17 mouse cellular contexts compared by ENCODE assay signal in genomic region chr14:10481370-10481769, GRCm38 (mm10).
A peak's percentile ranks its signal among the peaks of the same experiment; 100 is the strongest.
DNase-seq lines count a peak whose midpoint lies in the region; TF ChIP-seq lines count a peak whose summit lies in the region.
"Had no signal": no experiment of that assay in that cellular context is flagged by ENCODE, and none has a peak within 500 bp of the region (broad histone marks: within the 10 kb centered on the region; RNA-seq: fewer than 3 reads in every experiment).

No protein-coding gene starts in this region.

- H3K4me1 ChIP-seq in small intestine, adult 2 months (ENCODE audit: control insufficient read depth, insufficient read depth, insufficient read length, low read length) = peaks cover 8% of the 10 kb centered on the region; the same call in 1 of the 2 replicates
- H3K4me1 ChIP-seq: forebrain, embryonic 10.5 days; forebrain, embryonic 13.5 days; hindbrain, embryonic 10.5 days; hindbrain, embryonic 13.5 days had no signal

- intact Hi-C loops in gastrocnemius, postnatal 36 days (cut with DNase I) = no loop called here
- intact Hi-C loops in heart, postnatal 36 days (cut with DNase I) = no loop called here

- no peaks in the 10 kb centered on the region for H3K27me3 ChIP-seq in small intestine, adult 2 months (ENCODE audit: control insufficient read depth, insufficient read depth, low read length)
- H3K27me3 ChIP-seq: forebrain, embryonic 13.5 days; hindbrain, embryonic 13.5 days had no signal

- 66% methylated on average over 2 of the region's 2 CpGs for WGBS in small intestine, adult 2 months

- H3K27ac ChIP-seq in small intestine, adult 2 months (ENCODE audit: insufficient read depth, low read depth, low read length) = peak overlapping the region; percentile 71
- H3K27ac ChIP-seq: forebrain, embryonic 10.5 days; forebrain, embryonic 13.5 days; hindbrain, embryonic 10.5 days; hindbrain, embryonic 13.5 days had no signal

- H3K36me3 ChIP-seq in small intestine, adult 2 months (ENCODE audit: control insufficient read depth, insufficient read depth, low read length) = no peaks in the 10 kb centered on the region
- H3K36me3 ChIP-seq: forebrain, embryonic 10.5 days; hindbrain, embryonic 10.5 days; hindbrain, embryonic 13.5 days had no signal

- peak; percentile 23 for DNase-seq in gastrocnemius, adult 18-20 months (ENCODE audit: low spot score)
- DNase-seq in gastrocnemius, postnatal 36 days = no peak
- peak; percentile 53 for DNase-seq in heart, adult 11 months
- DNase-seq in heart, postnatal 36 days = no peak
- DNase-seq in right cerebral cortex, adult 18-20 months = no peak
- DNase-seq: adrenal gland, adult 8-10 months; adrenal gland, postnatal 25 days; cerebellum, adult 18-20 months; cerebellum, adult 9-10 months; cerebellum, postnatal 14 days; gastrocnemius, postnatal 10 days; kidney, adult 11 months had no signal

- TF ChIP-seq CTCF in small intestine, adult 2 months (IDR thresholded peaks at IDR 0.05; ENCODE audit: extremely low read depth, insufficient read length, insufficient replicate concordance, low read depth, low read length) = no peak

- no peak overlapping the region for H3K4me3 ChIP-seq in small intestine, adult 2 months (ENCODE audit: low read depth, low read length)
- H3K4me3 ChIP-seq: forebrain, embryonic 10.5 days; forebrain, embryonic 13.5 days; hindbrain, embryonic 10.5 days; hindbrain, embryonic 13.5 days had no signal

- TF ChIP-seq POLR2A in small intestine, adult 2 months (IDR thresholded peaks at IDR 0.05; ENCODE audit: low read depth, low read length) = no peak

Comparison
In these comparisons a context has a peak if more than half of its experiments do, and no peak if none do; other contexts are left out.
1. DNase-seq: peak in gastrocnemius, adult 18-20 months (single experiment) and heart, adult 11 months (single experiment); none in gastrocnemius, postnatal 36 days (0 of 2), heart, postnatal 36 days (0 of 2) and right cerebral cortex, adult 18-20 months (single experiment).